Mouse (Mus musculus): ENCODE measurements around the gene Lsg1. TPM values are rescaled to one million over a fixed set of nuclear protein-coding genes. Genes with fewer than 3 reads are reported as not detected.

Lsg1 gene
- polyA plus RNA-seq, 1 experiment: 31.3 TPM

DNA sequence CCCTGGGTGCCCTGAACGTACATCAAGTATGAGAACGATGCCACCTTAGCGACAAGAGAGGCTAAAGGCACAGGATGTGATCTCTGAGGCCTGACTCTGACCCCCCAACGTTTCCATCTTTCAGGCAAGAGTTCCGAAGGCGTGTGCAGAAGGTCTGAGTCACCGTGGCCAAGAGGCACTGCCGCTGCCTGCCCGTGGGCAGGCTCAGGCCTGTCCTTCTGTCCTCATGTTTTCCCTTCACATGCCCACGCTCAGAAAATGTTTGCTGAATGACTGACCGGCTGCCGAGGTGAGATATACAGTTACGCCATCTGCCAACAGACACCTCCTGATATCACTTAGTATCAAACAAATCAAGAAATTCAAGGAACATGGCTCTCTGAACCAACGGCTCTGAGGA lies 61.6 kb downstream of the Lsg1 start:
- Histone ChIP-seq H3K4me1 (ENCODE audit: control insufficient read depth, insufficient read depth, low read length) (no peaks in the 10 kb centered on the region; the same call in 1 of the 2 replicates), H3K4me3 (ENCODE audit: insufficient read depth, low read length) (no peak overlapping the region), H3K27ac (ENCODE audit: insufficient read depth, low read length) (no peak overlapping the region)
- TF ChIP-seq CTCF (IDR thresholded peaks at IDR 0.05; ENCODE audit: borderline replicate concordance, insufficient read depth, low read length) (no peak), POLR2A (IDR thresholded peaks at IDR 0.05; ENCODE audit: low read depth, low read length) (no peak)

DNA sequence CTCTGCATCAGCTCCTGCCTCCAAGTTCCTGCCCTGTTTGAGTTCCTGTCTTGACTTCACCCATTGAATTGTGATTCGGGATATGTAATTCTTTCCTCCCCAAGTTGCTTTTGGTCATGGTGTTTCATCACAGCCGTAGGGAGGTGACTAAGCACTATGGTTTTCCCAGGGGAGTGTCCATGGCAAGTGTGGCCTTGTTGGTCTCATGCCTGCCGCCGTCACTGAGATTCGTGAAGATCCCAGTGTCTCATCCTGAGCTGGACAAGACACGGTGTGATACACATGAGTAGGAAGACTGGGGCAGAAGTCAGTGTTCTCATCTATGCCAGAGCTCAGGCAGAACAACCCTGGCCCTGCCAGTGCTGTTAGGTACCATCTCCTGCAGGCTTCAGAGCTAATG lies 62.9 kb downstream of the Lsg1 start:
- no peak overlapping the region for H3K4me3 ChIP-seq (ENCODE audit: insufficient read depth, low read length)
- no peak for TF ChIP-seq CTCF (IDR thresholded peaks at IDR 0.05; ENCODE audit: borderline replicate concordance, insufficient read depth, low read length)
- H3K27ac ChIP-seq (ENCODE audit: insufficient read depth, low read length): no peak overlapping the region
- H3K4me1 ChIP-seq (ENCODE audit: control insufficient read depth, insufficient read depth, low read length): peaks cover 3% of the 10 kb centered on the region; the same call in 1 of the 2 replicates

DNA sequence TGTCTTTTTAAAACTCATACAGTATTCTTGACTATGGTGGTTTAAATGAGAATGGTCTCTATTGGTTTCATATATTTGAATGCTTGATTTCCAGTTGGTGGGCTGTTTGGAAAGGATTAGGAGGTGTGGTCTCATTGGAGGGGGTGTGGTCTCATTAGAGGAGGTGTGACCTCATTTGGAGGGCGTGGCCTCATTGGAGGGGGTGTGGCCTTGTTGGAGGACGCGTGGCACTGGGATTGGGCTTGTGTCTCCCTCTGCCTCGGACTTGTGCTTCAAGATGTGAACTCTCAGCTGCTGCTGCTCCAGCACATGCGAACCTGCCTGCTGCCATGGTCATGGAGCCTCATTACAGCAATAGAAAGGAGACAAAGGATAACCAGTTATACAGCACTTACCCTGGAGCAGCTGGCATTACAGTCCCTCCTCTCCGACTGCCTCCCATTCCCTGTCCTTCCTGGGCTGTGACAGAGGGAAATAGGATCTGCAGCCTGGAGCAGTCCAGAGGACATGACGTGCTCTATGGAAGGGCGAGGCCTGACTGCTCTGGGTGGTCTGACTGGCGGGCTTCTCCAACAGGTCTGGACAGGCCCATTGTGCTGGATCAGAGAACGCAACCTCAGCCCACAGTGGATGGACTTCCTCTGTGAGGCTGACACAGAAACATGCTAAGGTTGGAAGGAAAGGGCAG lies 65.0 kb downstream of the Lsg1 start:
- Histone ChIP-seq H3K4me1 (ENCODE audit: control insufficient read depth, insufficient read depth, low read length) (peaks cover 17% of the 10 kb centered on the region), H3K27ac (ENCODE audit: insufficient read depth, low read length) (no peak overlapping the region), H3K4me3 (ENCODE audit: insufficient read depth, low read length) (no peak overlapping the region)
- TF ChIP-seq POLR2A (IDR thresholded peaks at IDR 0.05; ENCODE audit: low read depth, low read length) (no peak), CTCF (IDR thresholded peaks at IDR 0.05; ENCODE audit: borderline replicate concordance, insufficient read depth, low read length) (no peak)

DNA sequence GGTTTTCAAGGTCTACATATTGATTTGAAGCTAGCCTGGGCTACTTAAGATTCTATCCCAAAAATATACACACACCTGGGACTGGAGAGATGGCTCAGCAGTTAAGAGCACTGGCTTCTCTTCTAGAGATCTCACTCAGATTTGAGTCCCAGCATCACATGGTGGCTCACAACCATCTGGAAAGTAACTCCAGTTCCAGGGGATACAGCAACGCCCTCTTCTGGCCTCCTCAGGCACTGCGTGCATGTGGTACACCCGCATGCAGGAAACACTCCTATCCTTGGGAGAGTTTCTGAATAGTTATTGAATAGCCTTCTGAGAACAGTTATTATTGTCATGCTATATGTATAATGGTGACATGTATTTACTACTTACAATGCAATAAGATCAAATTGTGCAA lies 66.2 kb downstream of the Lsg1 start:
- Histone ChIP-seq H3K4me3 (ENCODE audit: insufficient read depth, low read length) (no peak overlapping the region), H3K27ac (ENCODE audit: insufficient read depth, low read length) (no peak overlapping the region), H3K4me1 (ENCODE audit: control insufficient read depth, insufficient read depth, low read length) (peaks cover 17% of the 10 kb centered on the region)
- TF ChIP-seq CTCF (IDR thresholded peaks at IDR 0.05; ENCODE audit: borderline replicate concordance, insufficient read depth, low read length) (no peak), POLR2A (IDR thresholded peaks at IDR 0.05; ENCODE audit: low read depth, low read length) (no peak)

DNA sequence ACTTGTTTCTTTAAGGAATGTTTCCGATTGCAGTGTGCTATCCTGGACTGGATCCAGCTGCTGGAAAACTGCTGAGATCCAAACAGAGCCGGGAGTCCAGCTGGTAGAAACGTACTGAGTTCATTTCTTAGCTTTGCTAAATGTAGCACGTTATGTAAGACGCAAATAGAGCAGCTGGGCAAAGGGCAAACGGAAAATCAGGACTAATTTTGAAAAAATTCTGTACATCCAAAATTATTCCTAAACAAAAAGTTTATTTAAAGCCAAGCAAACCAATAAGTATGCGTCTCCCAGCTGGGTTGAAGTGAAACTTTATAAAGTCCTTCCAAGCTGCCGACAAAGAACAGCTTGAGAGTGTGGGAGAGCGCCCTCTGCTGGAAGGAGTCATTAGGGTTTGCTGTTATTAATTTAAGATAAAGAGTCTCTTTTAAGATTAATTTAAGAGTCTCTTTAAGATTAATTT lies 67.0 kb downstream of the Lsg1 start:
- Histone ChIP-seq H3K27ac (ENCODE audit: insufficient read depth, low read length) (peak overlapping the region; percentile 35), H3K4me3 (ENCODE audit: insufficient read depth, low read length) (peak overlapping the region; percentile 2; the same call in 1 of the 2 replicates), H3K4me1 (ENCODE audit: control insufficient read depth, insufficient read depth, low read length) (peaks cover 17% of the 10 kb centered on the region)
- no peak for TF ChIP-seq POLR2A (IDR thresholded peaks at IDR 0.05; ENCODE audit: low read depth, low read length)
- TF ChIP-seq CTCF (IDR thresholded peaks at IDR 0.05; ENCODE audit: borderline replicate concordance, insufficient read depth, low read length): peak; percentile 49; the same call in 1 of the 2 replicates

DNA sequence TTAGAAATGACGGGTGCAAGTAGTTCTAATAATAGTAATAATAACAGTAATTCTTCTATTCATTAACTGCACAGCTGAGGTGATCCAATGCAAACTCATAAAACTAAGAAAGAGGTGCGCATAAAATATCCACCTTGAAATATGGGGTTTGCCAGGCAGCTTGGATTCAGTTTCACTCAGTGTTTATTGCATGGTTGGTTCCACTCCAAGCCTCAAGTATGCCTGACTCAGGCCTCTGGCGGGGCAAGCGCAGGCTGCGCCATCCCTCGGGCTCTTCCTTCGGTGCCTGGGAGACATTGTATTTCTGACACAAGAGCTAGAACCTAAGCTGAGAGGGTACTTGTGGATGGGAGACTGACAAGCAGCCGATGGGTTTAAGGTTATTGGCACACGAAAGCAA lies 68.8 kb downstream of the Lsg1 start:
- H3K27ac ChIP-seq (ENCODE audit: insufficient read depth, low read length): peak overlapping the region; percentile 42
- TF ChIP-seq POLR2A (IDR thresholded peaks at IDR 0.05; ENCODE audit: low read depth, low read length) (no peak), CTCF (IDR thresholded peaks at IDR 0.05; ENCODE audit: borderline replicate concordance, insufficient read depth, low read length) (no peak)
- H3K4me1 ChIP-seq (ENCODE audit: control insufficient read depth, insufficient read depth, low read length): peaks cover 25% of the 10 kb centered on the region
- H3K4me3 ChIP-seq (ENCODE audit: insufficient read depth, low read length): no peak overlapping the region

DNA sequence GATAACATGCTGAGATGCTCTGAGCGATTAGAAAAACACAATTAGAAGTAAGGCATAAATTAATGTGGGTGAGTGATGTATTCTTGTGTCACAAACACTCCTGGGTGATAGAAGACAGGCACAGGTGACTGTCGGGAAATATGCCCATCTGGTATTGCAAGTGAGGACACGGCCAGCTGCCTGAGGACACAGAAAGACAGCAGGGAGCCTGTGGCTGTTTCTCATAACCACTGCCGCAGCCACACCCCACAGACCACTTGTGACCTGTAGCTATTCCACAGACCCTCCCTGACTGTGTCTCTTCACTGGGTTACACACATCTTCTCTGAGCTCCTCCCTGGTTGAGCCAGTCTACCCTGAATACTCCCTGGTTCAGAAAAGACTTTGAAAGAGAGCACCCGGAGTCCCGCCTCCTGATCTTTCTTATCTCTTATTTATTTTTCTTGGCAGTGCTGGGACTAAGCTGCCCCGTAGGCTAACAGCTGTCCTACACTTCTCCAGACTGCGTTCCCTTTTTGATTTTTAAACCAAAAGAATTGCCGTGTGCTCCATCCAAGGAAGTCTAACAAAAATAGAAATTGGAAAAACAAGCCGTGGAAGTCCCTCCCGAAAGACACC lies 69.6 kb downstream of the Lsg1 start:
- Histone ChIP-seq H3K4me1 (ENCODE audit: control insufficient read depth, insufficient read depth, low read length) (peaks cover 25% of the 10 kb centered on the region), H3K27ac (ENCODE audit: insufficient read depth, low read length) (no peak overlapping the region; the same call in 1 of the 2 replicates), H3K4me3 (ENCODE audit: insufficient read depth, low read length) (no peak overlapping the region)
- TF ChIP-seq POLR2A (IDR thresholded peaks at IDR 0.05; ENCODE audit: low read depth, low read length): no peak
- no peak for TF ChIP-seq CTCF (IDR thresholded peaks at IDR 0.05; ENCODE audit: borderline replicate concordance, insufficient read depth, low read length)

DNA sequence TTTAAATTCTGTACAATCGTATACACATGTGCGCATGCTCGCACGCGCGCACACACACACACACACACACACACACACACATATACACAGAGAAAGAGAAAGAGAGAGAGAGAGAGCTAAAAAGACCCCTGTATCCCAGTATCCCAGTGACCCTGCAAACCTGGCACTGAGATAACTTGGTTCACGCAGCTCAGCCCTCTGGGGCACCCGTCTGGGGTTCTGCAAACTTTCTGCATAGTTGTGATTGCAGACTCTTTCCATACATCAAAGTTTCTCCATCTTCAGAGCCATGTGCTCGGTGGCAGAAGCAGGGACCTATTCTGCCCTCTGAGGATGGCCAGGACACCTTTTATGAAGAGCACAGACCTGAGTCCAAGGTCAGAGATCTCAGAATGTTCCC lies 70.4 kb downstream of the Lsg1 start:
- H3K4me1 ChIP-seq (ENCODE audit: control insufficient read depth, insufficient read depth, low read length): peaks cover 32% of the 10 kb centered on the region
- H3K4me3 ChIP-seq (ENCODE audit: insufficient read depth, low read length): no peak overlapping the region
- no peak overlapping the region for H3K27ac ChIP-seq (ENCODE audit: insufficient read depth, low read length)
- no peak for TF ChIP-seq CTCF (IDR thresholded peaks at IDR 0.05; ENCODE audit: borderline replicate concordance, insufficient read depth, low read length)
- no peak for TF ChIP-seq POLR2A (IDR thresholded peaks at IDR 0.05; ENCODE audit: low read depth, low read length)

DNA sequence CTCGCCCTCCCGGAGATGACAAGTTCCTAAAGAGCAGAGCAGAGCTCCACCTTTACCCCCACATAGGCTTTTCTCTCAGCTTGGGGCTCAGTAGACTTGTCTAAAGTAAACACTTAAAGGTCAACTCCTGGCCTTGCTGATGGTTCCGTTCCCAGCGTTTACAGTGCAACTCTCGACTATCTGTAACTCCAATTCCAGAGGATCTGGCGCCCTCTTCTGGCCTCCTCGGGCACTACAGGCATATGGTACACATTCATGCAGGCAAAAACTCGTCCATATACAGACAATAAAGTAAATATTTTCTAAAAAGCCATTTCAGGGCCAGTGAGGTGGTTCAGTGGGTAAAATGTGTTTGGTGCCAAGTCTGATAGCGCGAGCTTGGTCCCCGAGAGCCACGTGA lies 72.0 kb downstream of the Lsg1 start:
- H3K4me3 ChIP-seq (ENCODE audit: insufficient read depth, low read length): no peak overlapping the region
- H3K4me1 ChIP-seq (ENCODE audit: control insufficient read depth, insufficient read depth, low read length): peaks cover 35% of the 10 kb centered on the region
- H3K27ac ChIP-seq (ENCODE audit: insufficient read depth, low read length): no peak overlapping the region
- TF ChIP-seq POLR2A (IDR thresholded peaks at IDR 0.05; ENCODE audit: low read depth, low read length): no peak
- no peak for TF ChIP-seq CTCF (IDR thresholded peaks at IDR 0.05; ENCODE audit: borderline replicate concordance, insufficient read depth, low read length)
